Mouse (Mus musculus) heart, postnatal 36 days (tissue): ENCODE measurements around the gene Rbm20. TPM values are rescaled to one million over a fixed set of nuclear protein-coding genes. Genes with fewer than 3 reads are reported as not detected.

ENCODE experiments used
- total RNA-seq, 2 experiments: library from RNA; stranded (reverse); gene quantifications; 2 replicates each; pipeline ENCODE4 v1.2.3; 2021

Gene Rbm20
- total RNA-seq, 2 experiments from 2014 or later = 216 to 224 TPM

Other genes with a start within 250 kb of the Rbm20 start
- 10 to 100 TPM in 1 of 2 experiments, 1 to 10 TPM in 1; 4.1 to 12.8 TPM for gene Dusp5, start 148.2 kb upstream of the Rbm20 start, total RNA-seq
- gene Nutf2-ps1, start 88.2 kb upstream of the Rbm20 start, total RNA-seq = 10 to 100 TPM; 68.3 to 78.2 TPM
- 10 to 100 TPM; 22.8 to 23.7 TPM for gene Smc3, start 76.9 kb upstream of the Rbm20 start, total RNA-seq
- gene Pdcd4, start 214.9 kb downstream of the Rbm20 start, total RNA-seq = 10 to 100 TPM; 23.1 to 27.5 TPM